Mouse (Mus musculus) liver, embryonic 12.5 days (tissue): ENCODE data around the gene Ift20. TPM values are rescaled to one million over a fixed set of nuclear protein-coding genes. Genes with fewer than 3 reads are reported as not detected.
"Not testable (repeated sequence)": the region's sequence is repeated elsewhere in the genome, so short reads cannot be mapped to it uniquely, and the experiment has no call there.

Source experiments
- ATAC-seq: fragments of 200-750 bp; cut with Nextera tagmentation; 2 replicates; pipeline ENCODE4 v1.8.0; 2017; ENCODE audit warnings: moderate number of reproducible peaks, mild to moderate bottlenecking, moderate library complexity
- H3K27ac ChIP-seq: fragments of 300-500 bp; sonication (generic); 2 replicates; pipeline ENCODE4 v1.5.1; 2016; ENCODE audit warnings: mild to moderate bottlenecking
- H3K27me3 ChIP-seq: fragments of 300-500 bp; sonication (generic); replicated peaks from 2 replicates; pipeline ENCODE4 v1.6.1; 2016; ENCODE audit warnings: mild to moderate bottlenecking, moderate library complexity
- H3K36me3 ChIP-seq: fragments of 300-500 bp; sonication (generic); 2 replicates; pipeline ENCODE4 v1.6.1; 2016; ENCODE audit warnings: mild to moderate bottlenecking, moderate library complexity
- H3K4me1 ChIP-seq: fragments of 300-500 bp; sonication (generic); 2 replicates; pipeline ENCODE4 v1.6.1; 2016
- H3K4me2 ChIP-seq: fragments of 300-500 bp; sonication (generic); 2 replicates; pipeline ENCODE4 v1.6.1; 2016; ENCODE audit warnings: mild to moderate bottlenecking, moderate library complexity
- H3K4me3 ChIP-seq: fragments of 300-500 bp; sonication (generic); 2 replicates; pipeline ENCODE4 v1.5.1; 2016; ENCODE audit warnings: mild to moderate bottlenecking, moderate library complexity
- H3K9ac ChIP-seq: fragments of 300-500 bp; sonication (generic); 2 replicates; pipeline ENCODE4 v1.6.1; 2016; ENCODE audit warnings: mild to moderate bottlenecking, moderate library complexity
- H3K9me3 ChIP-seq: fragments of 300-500 bp; sonication (generic); replicated peaks from 2 replicates; pipeline ENCODE4 v1.6.1; 2016; ENCODE audit warnings: mild to moderate bottlenecking, moderate library complexity
- WGBS: fragments of 180-500 bp; shearing (Covaris S2); methylation state at CpG from one replicate; pipeline ENCODE4 v1.1.7; 2016; ENCODE audit not compliant: insufficient replicate concordance; 5-methylcytosine and 5-hydroxymethylcytosine counted together
- polyA plus RNA-seq: library from polyadenylated mRNA; unstranded; fragments of >200 nt; fragmentation: Nextera tagmentation; extraction: Ambion mirVana; gene quantifications from 2 replicates; pipeline ENCODE4 v1.2.1, GENCODE M21; 2016

Ift20 gene
- polyA plus RNA-seq, 1 experiment from 2014 or later = 84.7 TPM

DNA sequence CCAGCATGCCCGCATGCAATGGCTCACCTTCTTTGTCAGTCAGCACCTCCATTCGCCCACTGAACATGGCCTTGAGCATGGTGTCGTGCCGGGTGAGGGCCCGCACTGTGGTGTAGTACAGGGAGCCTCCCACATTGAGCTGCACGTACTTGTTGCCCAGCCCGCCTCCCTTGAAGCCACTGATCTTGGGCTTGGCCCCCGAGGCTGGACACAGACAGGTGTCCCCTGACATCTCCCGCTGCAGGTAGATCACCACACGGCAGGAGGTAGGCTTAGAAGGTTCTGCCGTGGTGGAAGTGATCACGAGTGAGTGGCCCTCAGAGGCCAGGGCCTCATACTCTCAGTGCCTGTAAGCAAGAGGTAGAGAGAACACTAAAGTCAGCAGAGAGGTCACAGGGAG, 6.2 kb upstream of the Ift20 start:
- H3K9me3 ChIP-seq = no peaks in the 10 kb centered on the region
- no peak for ATAC-seq
- peaks cover 3% of the 10 kb centered on the region for H3K4me1 ChIP-seq
- WGBS = 79% methylated on average over 12 of the region's 12 CpGs
- H3K4me2 ChIP-seq = no peak overlapping the region
- no peak overlapping the region for H3K4me3 ChIP-seq
- no peaks in the 10 kb centered on the region for H3K27me3 ChIP-seq
- H3K27ac ChIP-seq = peak overlapping the region; percentile 24; the same call in 1 of the 2 replicates
- peaks cover 48% of the 10 kb centered on the region for H3K36me3 ChIP-seq
- no peak overlapping the region for H3K9ac ChIP-seq

DNA sequence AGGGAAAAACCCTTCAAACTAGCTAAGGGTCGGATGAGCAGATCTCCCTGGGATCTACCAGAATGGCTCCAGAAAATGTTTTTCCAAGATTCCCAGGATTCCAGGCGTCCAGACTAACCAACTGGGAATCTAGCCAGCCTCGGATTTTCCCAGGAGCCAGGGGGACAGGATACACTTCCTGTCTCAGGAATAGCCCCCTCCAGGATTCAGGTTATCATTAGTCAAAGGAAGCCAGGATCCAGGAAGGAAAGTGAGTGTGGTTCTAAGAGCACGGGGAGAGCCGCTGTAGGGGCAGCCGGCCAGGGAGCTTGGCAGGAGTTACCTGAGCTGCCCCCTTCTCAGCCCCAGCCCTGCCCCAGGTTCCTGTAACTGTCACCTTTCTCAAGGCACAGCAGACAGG, 5.1 kb upstream of the Ift20 start:
- no peak for ATAC-seq
- H3K4me1 ChIP-seq = peaks cover 12% of the 10 kb centered on the region
- 57% methylated on average over 6 of the region's 6 CpGs for WGBS
- H3K4me3 ChIP-seq = no peak overlapping the region
- 0 out of 2 replicates have a peak overlapping the region, but pooled peaks have one; percentile 24 for H3K27ac ChIP-seq
- H3K9me3 ChIP-seq = no peaks in the 10 kb centered on the region
- peaks cover 39% of the 10 kb centered on the region for H3K36me3 ChIP-seq
- no peak overlapping the region for H3K4me2 ChIP-seq
- no peak overlapping the region for H3K9ac ChIP-seq
- no peaks in the 10 kb centered on the region for H3K27me3 ChIP-seq

DNA sequence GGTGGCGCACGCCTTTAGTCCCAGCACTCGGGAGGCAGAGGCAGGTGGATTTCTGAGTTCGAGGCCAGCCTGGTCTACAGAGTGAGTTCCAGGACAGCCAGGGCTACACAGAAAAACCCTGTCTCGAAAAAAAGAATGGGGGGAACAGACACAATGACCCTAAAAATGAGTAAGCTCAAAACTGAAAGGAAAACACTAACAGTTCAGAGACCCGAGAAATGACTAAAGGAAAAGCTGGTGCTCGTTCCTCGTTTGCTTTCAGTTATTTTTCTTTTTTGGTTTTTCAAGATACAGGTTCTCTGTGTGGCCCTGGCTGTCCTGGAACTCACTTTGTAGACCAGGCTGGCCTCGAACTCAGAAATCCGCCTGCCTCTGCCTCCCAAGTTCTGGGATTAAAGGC, 4.6 kb upstream of the Ift20 start:
- WGBS = 68% methylated on average over 10 of the region's 10 CpGs
- ATAC-seq, H3K4me2 ChIP-seq, H3K9ac ChIP-seq, H3K4me3 ChIP-seq, H3K27ac ChIP-seq, H3K9me3 ChIP-seq, H3K27me3 ChIP-seq: not testable (repeated sequence)
- peaks cover 12% of the 10 kb centered on the region for H3K4me1 ChIP-seq
- peaks cover 34% of the 10 kb centered on the region for H3K36me3 ChIP-seq

DNA sequence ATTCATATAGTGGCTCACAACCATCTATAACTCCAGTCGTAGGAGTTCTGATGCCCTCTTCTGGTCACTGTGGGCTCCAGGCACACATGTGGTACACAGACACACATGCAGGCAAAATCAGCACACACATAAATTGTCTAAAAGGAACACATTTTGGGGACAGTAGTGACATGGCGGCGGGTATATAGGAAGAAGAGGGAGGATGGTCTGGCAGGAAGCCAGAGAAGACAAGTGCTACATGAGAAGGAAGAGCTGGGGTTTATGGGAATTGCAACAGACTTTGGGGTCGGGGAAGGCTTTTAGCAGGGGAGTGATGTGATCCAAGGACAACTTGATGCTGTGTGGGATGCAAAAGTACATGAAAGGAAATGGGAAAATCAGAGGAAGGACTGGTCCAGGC, 1.6 kb upstream of the Ift20 start:
- Histone ChIP-seq H3K4me1 (peaks cover 35% of the 10 kb centered on the region), H3K27ac (no peak overlapping the region), H3K4me2 (peak overlapping the region; percentile 83), H3K27me3 (no peaks in the 10 kb centered on the region), H3K36me3 (peaks cover 19% of the 10 kb centered on the region), H3K9me3 (no peaks in the 10 kb centered on the region), H3K9ac (no peak overlapping the region), H3K4me3 (no peak overlapping the region)
- ATAC-seq = no peak
- 79% methylated on average over 4 of the region's 4 CpGs for WGBS

- 1% methylated on average over 23 of the region's 23 CpGs for WGBS
- H3K4me2 ChIP-seq = peak overlapping the region; percentile 83
- no peak for ATAC-seq
- peaks cover 23% of the 10 kb centered on the region for H3K36me3 ChIP-seq
- no peaks in the 10 kb centered on the region for H3K27me3 ChIP-seq
- H3K4me1 ChIP-seq = peaks cover 35% of the 10 kb centered on the region
- H3K4me3 ChIP-seq = peak overlapping the region; percentile 81
- peak overlapping the region; percentile 75 for H3K27ac ChIP-seq
- H3K9ac ChIP-seq = peak overlapping the region; percentile 70
- H3K9me3 ChIP-seq = no peaks in the 10 kb centered on the region
These were observed 633 bp upstream of the Ift20 start for GRCm38 (mm10) chr11:78535376-78536079.

GRCm38 (mm10) chr11:78536690-78537084, 526 bp downstream of the Ift20 start:
- H3K27ac ChIP-seq = peak overlapping the region; percentile 89
- H3K27me3 ChIP-seq = no peaks in the 10 kb centered on the region
- H3K9ac ChIP-seq = peak overlapping the region; percentile 88
- 2% methylated on average over 14 of the region's 14 CpGs for WGBS
- no peak for ATAC-seq
- peaks cover 35% of the 10 kb centered on the region for H3K4me1 ChIP-seq
- H3K4me2 ChIP-seq = peak overlapping the region; percentile 83
- peaks cover 33% of the 10 kb centered on the region for H3K36me3 ChIP-seq
- H3K4me3 ChIP-seq = peak overlapping the region; percentile 81
- no peaks in the 10 kb centered on the region for H3K9me3 ChIP-seq

- no peak overlapping the region for H3K4me3 ChIP-seq
- H3K27ac ChIP-seq = no peak overlapping the region
- no peak for ATAC-seq
- H3K9ac ChIP-seq = no peak overlapping the region
- WGBS = 74% methylated on average over 3 of the region's 3 CpGs
- no peaks in the 10 kb centered on the region for H3K9me3 ChIP-seq
- no peaks in the 10 kb centered on the region for H3K27me3 ChIP-seq
- peaks cover 68% of the 10 kb centered on the region for H3K36me3 ChIP-seq
- H3K4me1 ChIP-seq = peaks cover 35% of the 10 kb centered on the region
- H3K4me2 ChIP-seq = no peak overlapping the region
These were observed 4.2 kb downstream of the Ift20 start for GRCm38 (mm10) chr11:78540358-78540757.

- Histone ChIP-seq H3K9ac (no peak overlapping the region), H3K4me1 (peaks cover 42% of the 10 kb centered on the region), H3K27me3 (no peaks in the 10 kb centered on the region), H3K4me3 (no peak overlapping the region), H3K27ac (no peak overlapping the region), H3K4me2 (no peak overlapping the region), H3K9me3 (no peaks in the 10 kb centered on the region), H3K36me3 (peaks cover 69% of the 10 kb centered on the region)
- no peak for ATAC-seq
- WGBS = 83% methylated on average over 7 of the region's 7 CpGs
These were observed 8.4 kb downstream of the Ift20 start for GRCm38 (mm10) chr11:78544449-78545111.

DNA sequence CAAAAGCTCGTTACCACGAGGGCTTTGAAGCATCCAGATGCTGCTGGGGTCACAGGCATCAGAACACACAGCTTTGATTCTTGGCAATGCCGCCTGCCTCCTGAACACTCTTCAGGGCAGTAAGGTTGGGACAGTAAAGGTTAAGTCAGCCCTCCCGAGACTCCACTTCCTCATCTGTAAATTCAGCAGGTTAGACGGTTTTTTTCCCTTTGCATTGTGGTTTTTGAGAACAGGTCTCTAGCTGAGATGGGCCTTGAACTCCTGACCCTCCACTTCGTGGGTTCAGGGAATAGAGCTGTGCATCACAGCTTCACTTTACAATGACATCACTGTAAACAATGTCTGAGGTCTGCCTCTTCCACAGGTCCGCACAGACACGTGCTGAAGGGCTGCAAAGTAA, 9.0 kb downstream of the Ift20 start:
- Histone ChIP-seq H3K36me3 (peaks cover 63% of the 10 kb centered on the region), H3K4me1 (peaks cover 48% of the 10 kb centered on the region), H3K4me2 (no peak overlapping the region)

GRCm38 (mm10) chr11:78547718-78548460, 11.7 kb downstream of the Ift20 start:
- no peaks in the 10 kb centered on the region for H3K27me3 ChIP-seq
- WGBS = 64% methylated on average over 2 of the region's 2 CpGs
- H3K27ac ChIP-seq = peak overlapping the region; percentile 32; the same call in 1 of the 2 replicates
- H3K9ac ChIP-seq = no peak overlapping the region
- no peaks in the 10 kb centered on the region for H3K9me3 ChIP-seq
- no peak for ATAC-seq
- H3K4me1 ChIP-seq = peaks cover 56% of the 10 kb centered on the region
- no peak overlapping the region for H3K4me3 ChIP-seq
- H3K4me2 ChIP-seq = peak overlapping the region; percentile 91
- peaks cover 38% of the 10 kb centered on the region for H3K36me3 ChIP-seq

More for the DNA sequence above, 9.0 kb downstream of the Ift20 start:
- no peak for ATAC-seq
- Histone ChIP-seq H3K27me3 (no peaks in the 10 kb centered on the region), H3K4me3 (no peak overlapping the region), H3K27ac (no peak overlapping the region), H3K9me3 (no peaks in the 10 kb centered on the region), H3K9ac (no peak overlapping the region)
- 39% methylated on average over 8 of the region's 8 CpGs for WGBS

- WGBS = 3% methylated on average over 5 of the region's 5 CpGs
These were observed 13.4 kb downstream of the Ift20 start for GRCm38 (mm10) chr11:78549491-78549987.

More at GRCm38 (mm10) chr11:78549491-78549987, 13.4 kb downstream of the Ift20 start:
- peaks cover 56% of the 10 kb centered on the region for H3K4me1 ChIP-seq
- peak overlapping the region; percentile 84 for H3K9ac ChIP-seq
- H3K27me3 ChIP-seq = no peaks in the 10 kb centered on the region
- H3K4me2 ChIP-seq = peak overlapping the region; percentile 91
- peak overlapping the region; percentile 84 for H3K27ac ChIP-seq
- 0 out of 2 replicates have a peak, but pooled peaks cover 4% of the 10 kb centered on the region for H3K9me3 ChIP-seq
- H3K36me3 ChIP-seq = peaks cover 23% of the 10 kb centered on the region
- H3K4me3 ChIP-seq = peak overlapping the region; percentile 83
- ATAC-seq = no peak
